Mouse (Mus musculus): ENCODE measurements around the gene Apba1.

- no peak for TF ChIP-seq POLR2A (IDR thresholded peaks at IDR 0.05; ENCODE audit: extremely low read depth, insufficient read depth, low read length)
- TF ChIP-seq CTCF (IDR thresholded peaks at IDR 0.05; ENCODE audit: low read depth, low read length) = no peak
Measured at GRCm38 (mm10) chr19:23803221-23803870, 44.7 kb downstream of the Apba1 start.

All from liver, adult 2 months (tissue).